9 mouse cellular contexts compared by ENCODE assay signal in genomic region chr8:89040751-89041420, GRCm38 (mm10). TPM values are rescaled to one million over a fixed set of nuclear protein-coding genes. Genes with fewer than 3 reads are reported as not detected.
A peak's percentile ranks its signal among the peaks of the same experiment; 100 is the strongest.
DNase-seq lines count a peak whose midpoint lies in the region; ATAC-seq and TF ChIP-seq lines count a peak whose summit lies in the region.
"Had no signal": no experiment of that assay in that cellular context is flagged by ENCODE, and none has a peak within 500 bp of the region (broad histone marks: within the 10 kb centered on the region; RNA-seq: fewer than 3 reads in every experiment).

No protein-coding gene starts in this region.

- H3K9ac ChIP-seq in heart, embryonic 11.5 days (ENCODE audit: low read depth, low read length), result peak overlapping the region; percentile 96
- peak overlapping the region; percentile 61 for H3K9ac ChIP-seq in embryonic facial prominence, embryonic 12.5 days
- peak overlapping the region; percentile 99 for H3K9ac ChIP-seq in midbrain, embryonic 11.5 days (ENCODE audit: low read length)

- 1% methylated on average over 40 of the region's 40 CpGs for WGBS in heart, embryonic 11.5 days (ENCODE audit: insufficient replicate concordance)
- 2% methylated on average over 40 of the region's 40 CpGs for WGBS in embryonic facial prominence, embryonic 12.5 days
- WGBS in kidney, adult 2 months, result 9% methylated on average over 40 of the region's 40 CpGs
- WGBS in midbrain, embryonic 11.5 days, result 1% methylated on average over 40 of the region's 40 CpGs

- H3K27me3 ChIP-seq in heart, embryonic 11.5 days (ENCODE audit: control insufficient read depth, insufficient read depth, low read length), result peaks cover 10% of the 10 kb centered on the region; the same call in 1 of the 2 replicates
- peaks cover 44% of the 10 kb centered on the region for H3K27me3 ChIP-seq in embryonic facial prominence, embryonic 12.5 days
- no peaks in the 10 kb centered on the region; the same call in 1 of the 2 replicates for H3K27me3 ChIP-seq in kidney, adult 2 months (replicated peaks; ENCODE audit: control insufficient read depth, insufficient read depth, low read length)
- peaks cover 4% of the 10 kb centered on the region for H3K27me3 ChIP-seq in midbrain, embryonic 11.5 days (ENCODE audit: control insufficient read depth, insufficient read depth, low read length)
- H3K27me3 ChIP-seq: CH12.LX had no signal

- 0 out of 2 replicates have a peak, but pooled peaks have one; percentile 5 for TF ChIP-seq CTCF in kidney, adult 2 months (conservative IDR thresholded peaks at IDR 0.05; ENCODE audit: insufficient read depth, insufficient read length, low read depth, low read length)

- peaks cover 13% of the 10 kb centered on the region for H3K4me1 ChIP-seq in heart, embryonic 11.5 days (ENCODE audit: control insufficient read depth, insufficient read depth, low read length)
- H3K4me1 ChIP-seq in embryonic facial prominence, embryonic 12.5 days, result peaks cover 10% of the 10 kb centered on the region
- H3K4me1 ChIP-seq in kidney, adult 2 months (ENCODE audit: control insufficient read depth, insufficient read depth, low read length), result peaks cover 3% of the 10 kb centered on the region
- peaks cover 37% of the 10 kb centered on the region for H3K4me1 ChIP-seq in midbrain, embryonic 11.5 days (ENCODE audit: control insufficient read depth, insufficient read depth, low read length)

- peak overlapping the region; percentile 84 for H3K4me3 ChIP-seq in heart, embryonic 11.5 days (ENCODE audit: low read depth, low read length)
- H3K4me3 ChIP-seq in embryonic facial prominence, embryonic 12.5 days, result peak overlapping the region; percentile 49
- H3K4me3 ChIP-seq in kidney, adult 2 months (ENCODE audit: insufficient read depth, low read depth, low read length), result peak overlapping the region; percentile 87
- H3K4me3 ChIP-seq in midbrain, embryonic 11.5 days (ENCODE audit: low read depth, low read length), result peak overlapping the region; percentile 89

- intact Hi-C loops in heart, postnatal 10 days (cut with DNase I), result loop anchor here (10.0 kb wide), 1 partner anchor 534 kb away; no protein-coding TSS in a partner anchor

- peak overlapping the region; percentile 89 for H3K4me2 ChIP-seq in heart, embryonic 11.5 days
- H3K4me2 ChIP-seq in embryonic facial prominence, embryonic 12.5 days (replicated peaks), result peak overlapping the region; percentile 87
- peak overlapping the region; percentile 75 for H3K4me2 ChIP-seq in midbrain, embryonic 11.5 days

- TF ChIP-seq POLR2A in kidney, adult 2 months (IDR thresholded peaks at IDR 0.05; ENCODE audit: low read depth, low read length), result no peak

- ATAC-seq in heart, embryonic 11.5 days (replicated peaks; ENCODE audit: insufficient number of reproducible peaks, low FRiP score, low TSS enrichment), result no peak
- ATAC-seq in embryonic facial prominence, embryonic 12.5 days (ENCODE audit: insufficient number of reproducible peaks, insufficient read depth, low FRiP score, low TSS enrichment), result no peak
- no peak for ATAC-seq in midbrain, embryonic 11.5 days (ENCODE audit: low FRiP score)

- H3K9me3 ChIP-seq in heart, embryonic 11.5 days (replicated peaks; ENCODE audit: control insufficient read depth, low read length), result no peaks in the 10 kb centered on the region
- no peaks in the 10 kb centered on the region for H3K9me3 ChIP-seq in embryonic facial prominence, embryonic 12.5 days
- no peaks in the 10 kb centered on the region for H3K9me3 ChIP-seq in midbrain, embryonic 11.5 days (ENCODE audit: control insufficient read depth, low read length)

- no peaks in the 10 kb centered on the region for H3K36me3 ChIP-seq in heart, embryonic 11.5 days (ENCODE audit: control insufficient read depth, insufficient read depth, low read length)
- no peaks in the 10 kb centered on the region for H3K36me3 ChIP-seq in embryonic facial prominence, embryonic 12.5 days
- no peaks in the 10 kb centered on the region; the same call in 1 of the 2 replicates for H3K36me3 ChIP-seq in kidney, adult 2 months (ENCODE audit: control insufficient read depth, insufficient read depth, low read length)
- H3K36me3 ChIP-seq in midbrain, embryonic 11.5 days (ENCODE audit: control insufficient read depth, insufficient read depth, low read length), result no peaks in the 10 kb centered on the region

- DNase-seq in heart, postnatal 10 days, result no peak
- peak; percentile 86 for DNase-seq in kidney, adult 2 months
- DNase-seq in midbrain, embryonic 11.5 days (ENCODE audit: low spot score, missing footprints), result peak; percentile 97
- no peak for DNase-seq in thymus, postnatal 0 days (ENCODE audit: low spot score)
- DNase-seq in spleen, postnatal 4 days (ENCODE audit: low spot score in 2 of 2), result no peak
- no peak for DNase-seq in spleen, adult 18-20 months

- H3K27ac ChIP-seq in heart, embryonic 11.5 days (ENCODE audit: low read depth, low read length), result peak overlapping the region; percentile 95
- peak overlapping the region; percentile 7; the same call in 1 of the 2 replicates for H3K27ac ChIP-seq in embryonic facial prominence, embryonic 12.5 days
- H3K27ac ChIP-seq in kidney, adult 2 months (ENCODE audit: insufficient read depth, low read depth, low read length), result peak overlapping the region; percentile 100
- peak overlapping the region; percentile 98 for H3K27ac ChIP-seq in midbrain, embryonic 11.5 days (ENCODE audit: low read depth, low read length)

RNA-seq across cellular contexts. Expression of gene Sall1, which starts 3.1 kb away (rescaled TPM):
- 7.7 TPM in 2 replicates for polyA plus RNA-seq in heart, embryonic 11.5 days (2014; fragmentation: Nextera tagmentation; extraction: Ambion mirVana)
- total RNA-seq in heart, postnatal 10 days (2021), result 1 to 10 TPM; 2.0 to 2.8 TPM
- polyA plus RNA-seq in embryonic facial prominence, embryonic 12.5 days (2016; fragmentation: Nextera tagmentation; extraction: Ambion mirVana), result 2.5 and 3.0 TPM in 2 replicates
- polyA plus RNA-seq in kidney, adult 2 months (2012; rRNA removed), result 26.0 and 34.0 TPM in 2 replicates
- 17.0 and 17.1 TPM in 2 replicates for polyA plus RNA-seq in midbrain, embryonic 11.5 days (2014; fragmentation: Nextera tagmentation; extraction: Ambion mirVana)
- polyA plus RNA-seq in thymus, postnatal 0 days (2015; fragmentation: Nextera tagmentation; extraction: Ambion mirVana), result 0.03 TPM in 1 of 2 replicates, not detected in the other
- total RNA-seq: CH12.LX had no signal

Comparison
In these comparisons a context has a peak if more than half of its experiments do, and no peak if none do; other contexts are left out.
1. H3K27ac ChIP-seq: peak in every context shown above with its lines; median percentile 100 in kidney, adult 2 months; 98 in midbrain, embryonic 11.5 days; 95 in heart, embryonic 11.5 days; 7 in embryonic facial prominence, embryonic 12.5 days.
2. DNase-seq: peak in kidney, adult 2 months (single experiment) and midbrain, embryonic 11.5 days (single experiment); none in heart, postnatal 10 days (0 of 2), thymus, postnatal 0 days (single experiment), spleen, postnatal 4 days (0 of 2) and spleen, adult 18-20 months (0 of 2).
3. Peak in every context shown above with its lines, with median percentiles within 50 percentile points of each other: H3K4me2 ChIP-seq, H3K4me3 ChIP-seq and H3K9ac ChIP-seq.